Mouse (Mus musculus) lung, postnatal 14 days (tissue): ENCODE data around the gene Mien1.

ENCODE experiments used
- DNase-seq: peaks from one replicate; pipeline ENCODE4 v3.0.0; 2021

The Mien1 gene

DNA sequence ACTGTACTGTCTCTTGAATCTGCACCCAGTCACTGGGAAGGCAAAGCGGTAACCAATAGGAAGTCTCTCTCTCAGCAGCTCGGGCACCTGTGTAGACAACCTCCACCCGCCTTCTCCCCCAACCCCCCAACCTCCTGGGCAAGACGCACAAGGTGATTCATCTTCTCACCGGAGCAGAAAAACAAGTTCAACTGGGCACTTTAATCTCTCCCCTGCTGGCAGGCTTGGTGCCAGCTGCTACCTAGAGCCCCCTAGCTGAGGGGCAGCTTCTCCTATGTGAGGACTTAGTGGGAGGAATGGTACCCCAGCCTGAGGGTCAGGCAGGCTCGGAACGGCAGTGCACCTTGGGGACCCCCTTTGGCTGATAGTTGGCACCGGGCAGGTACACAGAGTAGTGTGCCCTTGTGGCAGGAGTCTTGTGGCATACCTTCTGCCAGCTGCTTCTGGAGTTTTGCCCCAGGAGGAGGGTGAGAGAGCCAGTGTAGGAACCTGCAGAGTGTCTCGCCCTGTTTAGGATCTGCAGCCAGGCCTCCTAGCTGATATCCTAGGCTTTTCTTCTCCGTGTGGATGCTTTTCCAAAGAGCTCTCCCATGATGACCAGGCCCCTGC lies 19.7 kb downstream of the Mien1 start:
- peak; percentile 44 for DNase-seq

DNA sequence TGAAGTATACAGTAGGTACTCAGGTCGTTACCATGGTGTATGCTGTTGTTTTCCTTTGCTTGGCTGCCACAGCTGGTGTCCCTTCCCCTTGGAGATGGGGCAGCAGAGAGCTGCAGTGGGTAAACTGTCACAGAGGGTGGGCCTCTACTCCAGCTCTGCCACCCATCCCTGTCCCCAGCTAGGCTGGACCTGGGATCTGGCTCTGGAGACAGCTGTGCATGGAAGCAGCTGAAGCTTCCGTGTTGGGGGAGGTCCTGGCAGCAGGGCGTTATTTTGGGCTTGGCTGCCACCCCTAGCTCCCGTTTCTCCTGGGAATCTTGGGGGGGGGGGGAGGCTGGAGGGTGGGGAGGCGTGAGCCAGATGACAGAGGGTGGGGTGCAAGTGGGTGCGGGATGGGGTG lies 20.5 kb downstream of the Mien1 start:
- DNase-seq = no peak

DNA sequence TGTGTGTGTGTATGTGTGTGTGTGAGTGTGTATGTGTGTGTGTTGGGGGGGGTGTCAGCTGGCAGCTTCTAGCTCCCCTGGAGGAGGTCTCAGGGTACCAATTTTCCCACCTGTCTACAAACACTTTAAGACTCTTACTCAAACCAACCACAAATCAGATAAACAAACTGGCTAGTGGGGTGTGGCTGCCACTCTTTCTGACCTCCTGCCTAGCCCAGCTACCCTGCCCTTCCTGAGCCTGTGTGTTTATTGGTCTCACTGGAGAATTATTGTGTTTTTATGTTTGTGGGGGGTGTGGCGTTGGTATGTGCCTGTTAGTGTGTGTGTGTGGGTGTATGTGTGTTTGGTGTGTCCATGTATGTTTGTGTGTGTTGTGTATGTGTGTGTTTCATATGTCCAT lies 21.7 kb downstream of the Mien1 start:
- DNase-seq = no peak

DNA sequence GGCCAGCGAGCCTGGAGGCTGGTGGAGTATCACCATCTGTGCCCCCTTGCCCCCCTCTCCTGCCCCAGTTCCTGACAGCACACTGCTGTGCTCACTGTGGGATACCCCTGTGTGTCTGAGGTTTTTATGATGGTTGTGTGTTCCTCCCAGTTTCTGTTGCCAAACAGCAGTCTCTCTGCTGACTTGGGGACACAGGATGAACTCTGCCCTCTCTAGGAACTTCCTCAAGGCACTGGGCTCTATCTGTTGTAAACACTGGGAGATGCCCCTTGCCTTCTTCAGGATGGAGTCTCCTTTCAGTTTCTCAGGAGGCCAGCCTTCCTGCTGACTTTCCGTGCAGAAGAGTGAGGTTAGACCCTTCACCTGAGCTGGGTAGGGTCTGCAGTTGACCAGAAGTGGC lies 24.6 kb downstream of the Mien1 start:
- no peak for DNase-seq

DNA sequence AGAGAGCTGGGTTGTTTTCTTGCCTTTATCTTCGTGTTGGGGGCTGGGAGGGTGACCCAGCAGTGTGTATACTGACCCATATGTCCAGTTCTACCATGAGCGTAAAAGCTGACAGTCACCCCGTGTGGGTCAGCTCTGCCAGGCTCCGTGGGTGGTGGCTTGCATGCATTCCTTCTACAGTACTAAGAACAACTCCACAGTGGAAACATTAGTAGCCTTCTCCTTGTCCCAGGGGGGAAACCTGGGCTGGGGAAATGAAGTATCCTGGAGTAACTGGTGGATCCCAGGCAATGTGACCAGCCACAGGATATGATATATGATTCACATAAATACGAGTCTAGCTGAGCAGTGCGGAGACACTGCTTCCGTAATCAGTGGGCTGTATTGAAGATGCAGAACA lies 25.1 kb downstream of the Mien1 start:
- DNase-seq = no peak

DNA sequence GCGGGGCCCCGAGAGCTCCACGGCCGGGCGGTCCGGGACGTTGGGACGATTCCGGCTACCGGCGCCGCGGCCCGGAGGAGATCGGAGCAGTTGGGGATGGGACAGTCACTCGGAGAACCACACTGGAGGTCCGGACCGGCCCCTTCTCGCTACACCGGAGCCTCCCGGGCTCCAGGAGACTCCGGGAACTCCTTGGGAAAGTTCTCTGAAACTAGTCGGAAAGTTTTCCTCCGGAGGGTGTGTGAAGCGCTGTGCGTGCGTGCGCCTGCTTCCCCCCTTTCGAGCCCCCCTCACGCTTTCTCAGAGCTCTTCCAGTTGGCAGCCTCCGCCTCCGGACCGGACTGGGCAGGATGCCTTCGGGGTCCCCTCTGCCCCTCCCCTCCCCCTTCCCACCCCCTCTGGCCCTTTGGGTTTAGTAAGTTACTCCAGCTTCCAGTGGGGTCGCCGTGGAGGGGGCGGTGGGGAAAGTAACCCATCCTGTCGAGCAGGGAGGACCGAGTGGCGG lies 25.9 kb downstream of the Mien1 start:
- peak; percentile 37 for DNase-seq

DNA sequence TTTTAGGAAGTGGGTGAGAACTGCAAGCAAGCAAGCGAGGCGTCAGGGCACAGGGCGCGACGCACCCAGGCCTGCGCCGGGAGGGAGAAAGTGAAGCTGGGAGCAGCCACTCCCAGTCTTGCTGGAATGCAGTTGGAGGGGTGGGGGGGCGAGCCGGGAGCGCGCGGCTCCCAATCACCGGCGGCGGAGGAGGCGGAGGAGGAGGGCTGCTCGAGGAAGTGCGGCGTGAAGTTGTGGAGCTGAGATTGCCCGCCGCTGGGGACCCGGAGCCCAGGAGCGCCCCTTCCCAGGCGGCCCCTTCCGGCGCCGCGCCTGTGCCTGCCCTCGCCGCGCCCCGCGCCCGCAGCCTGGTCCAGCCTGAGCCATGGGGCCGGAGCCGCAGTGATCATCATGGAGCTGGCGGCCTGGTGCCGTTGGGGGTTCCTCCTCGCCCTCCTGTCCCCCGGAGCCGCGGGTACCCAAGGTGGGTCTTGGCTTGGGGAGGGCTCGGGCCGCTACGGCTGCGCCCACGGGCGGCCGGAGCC lies 26.5 kb downstream of the Mien1 start, which contains the start of gene Erbb2:
Gene Erbb2, plus strand, starts transcription at position 198 of the 524 bp plus-strand sequence.
- peak; percentile 82 for DNase-seq

DNA sequence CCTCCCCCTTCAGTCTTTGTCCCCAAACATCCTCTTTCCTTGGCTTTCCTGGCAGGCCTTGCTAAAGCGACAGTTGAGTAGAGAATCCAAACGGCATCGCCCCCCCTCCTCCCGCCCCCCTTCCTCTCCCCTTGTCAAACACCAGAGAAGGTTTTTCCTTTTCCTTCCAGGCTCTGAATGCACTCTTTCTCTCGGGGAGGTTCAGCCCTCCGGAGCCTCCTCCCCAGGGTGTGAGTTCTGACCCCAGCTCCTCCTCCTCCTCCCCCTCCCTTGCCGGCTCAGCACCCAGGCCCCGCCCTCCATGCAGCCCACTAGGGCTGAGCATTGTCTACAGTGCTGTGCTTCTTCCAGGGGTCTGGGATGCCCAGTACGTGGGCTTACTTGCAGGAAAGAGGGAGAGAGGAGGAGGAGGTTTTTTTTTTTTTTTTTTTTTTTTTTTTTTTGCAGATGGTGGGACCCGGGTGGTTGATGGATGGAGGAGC lies 29.4 kb downstream of the Mien1 start:
- DNase-seq = peak; percentile 28

DNA sequence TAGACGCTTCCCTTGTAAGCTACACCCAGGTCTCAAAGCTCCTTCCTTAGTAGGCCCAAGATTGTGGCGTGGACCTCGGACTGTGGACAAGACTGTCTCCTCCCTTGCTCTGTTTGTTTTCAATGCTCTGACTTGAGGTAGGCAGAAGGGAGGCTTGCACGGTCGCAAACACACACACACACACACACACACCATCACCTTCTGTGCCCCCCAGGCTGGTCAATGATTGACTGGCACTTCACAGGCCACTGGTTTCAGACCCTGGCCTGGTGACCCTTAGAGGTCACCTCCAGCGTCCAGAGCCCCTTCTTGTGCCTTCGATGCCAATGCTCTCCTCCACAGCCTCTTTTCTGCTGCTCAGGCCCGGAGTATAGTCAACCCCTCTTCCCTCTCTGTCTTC lies 29.9 kb downstream of the Mien1 start:
- DNase-seq = no peak

DNA sequence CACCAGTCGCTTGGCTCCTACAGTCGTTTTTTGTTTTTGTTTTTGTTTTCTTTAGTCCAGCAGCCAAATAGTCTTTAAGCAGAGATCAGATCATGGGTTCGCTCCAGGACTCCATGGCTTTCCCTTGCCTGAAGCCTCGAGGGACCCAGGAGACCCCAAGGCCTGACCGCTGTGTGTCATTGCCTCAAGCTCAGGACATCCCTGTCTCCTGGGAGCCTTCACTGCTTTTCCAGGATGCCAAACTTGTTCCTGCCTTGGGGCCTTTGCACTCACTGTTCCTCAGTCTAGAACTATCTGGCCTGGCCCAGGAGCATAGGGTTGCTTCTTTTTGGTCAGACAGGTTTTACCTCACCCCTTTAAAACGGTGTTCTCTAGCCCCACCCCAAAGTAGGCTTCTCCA lies 32.2 kb downstream of the Mien1 start:
- no peak for DNase-seq

DNA sequence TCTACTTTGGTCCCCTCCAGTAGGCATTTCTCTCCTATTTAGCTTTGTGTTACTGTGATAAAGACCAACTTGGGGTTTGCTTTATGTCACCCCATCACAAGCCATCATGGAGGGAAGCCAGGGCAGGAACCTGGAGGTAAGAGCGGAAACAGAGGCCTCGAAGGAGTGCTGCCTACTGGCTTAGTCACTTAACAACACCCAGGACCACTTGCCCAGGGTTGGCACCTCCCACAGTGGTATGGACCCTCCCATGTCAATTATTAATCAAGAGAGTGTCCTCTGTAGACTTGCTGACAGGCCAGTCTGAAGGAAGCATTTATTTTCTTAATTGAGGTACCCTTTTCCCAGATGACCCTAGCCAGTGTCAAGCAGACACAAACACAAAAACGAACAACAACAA lies 38.0 kb downstream of the Mien1 start:
- no peak for DNase-seq

DNA sequence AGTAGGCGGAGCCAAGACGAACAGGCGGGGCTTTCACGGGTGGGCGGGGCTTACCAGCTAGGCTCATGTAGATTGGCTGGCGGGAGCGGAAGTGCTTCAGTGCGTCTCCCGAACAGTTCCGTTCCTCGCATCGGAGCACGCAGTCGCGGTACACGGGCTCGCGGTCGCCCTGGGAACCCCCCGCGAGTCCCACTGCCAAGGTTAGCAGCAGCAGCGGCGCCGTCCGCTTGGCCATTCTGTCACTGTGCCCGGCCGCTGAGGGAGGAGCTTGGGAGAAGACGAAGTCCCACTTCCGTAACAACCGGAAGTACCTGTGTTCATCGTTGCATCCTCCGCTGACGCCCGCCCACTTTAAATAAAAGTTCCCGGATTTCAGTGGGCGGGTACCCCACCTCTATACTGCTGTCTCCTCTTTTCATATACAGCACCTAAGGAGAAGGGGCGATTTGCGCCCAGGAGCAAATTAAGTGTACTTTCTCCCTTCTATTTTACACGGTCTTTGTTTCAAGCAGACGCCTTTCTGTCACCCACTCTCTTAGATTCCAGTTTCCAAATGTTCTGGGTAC lies 38.5 kb downstream of the Mien1 start, which contains the start of gene Pgap3:
Gene Pgap3, minus strand, starts transcription at position 330 of the 566 bp plus-strand sequence.
- peak; percentile 86 for DNase-seq

DNA sequence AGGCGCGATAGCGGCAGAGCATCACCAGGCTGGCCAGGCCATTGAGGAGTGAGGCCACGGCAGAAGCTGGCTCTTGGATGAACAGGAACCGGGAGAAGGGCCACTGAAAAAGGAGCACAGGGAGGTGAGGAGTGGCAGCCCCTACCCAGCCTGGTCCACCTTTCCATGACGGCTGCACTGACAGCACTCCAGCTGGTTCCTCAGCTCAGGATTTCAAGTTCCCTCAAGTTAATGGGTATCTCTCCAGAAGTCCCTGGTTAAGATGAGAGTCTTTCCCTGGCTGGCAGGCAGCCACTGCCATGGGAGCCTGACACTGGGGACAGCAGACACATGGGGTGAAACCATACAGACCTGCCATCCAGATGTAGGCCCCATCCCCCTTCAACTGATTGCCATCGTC lies 40.8 kb downstream of the Mien1 start:
- DNase-seq = no peak

DNA sequence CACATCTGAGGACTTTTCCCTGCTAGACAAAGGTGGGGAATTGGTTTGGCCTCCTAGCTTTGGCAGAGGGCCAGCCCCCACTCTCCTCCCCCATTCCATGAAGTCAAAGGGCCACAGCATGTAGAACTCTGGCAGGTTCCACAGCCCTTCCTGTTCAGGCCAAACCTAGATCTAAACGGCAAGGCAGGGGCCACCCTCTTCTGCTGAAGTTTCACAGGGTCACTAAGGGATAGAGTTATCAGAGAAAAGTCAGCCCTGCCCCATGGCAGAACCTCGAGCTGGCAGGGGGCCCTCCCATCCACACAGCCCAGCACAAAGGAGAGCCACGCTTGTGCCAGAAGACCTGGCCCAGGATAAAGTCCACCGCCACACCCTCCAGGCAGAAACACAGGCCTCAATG lies 43.8 kb downstream of the Mien1 start:
- DNase-seq = no peak

DNA sequence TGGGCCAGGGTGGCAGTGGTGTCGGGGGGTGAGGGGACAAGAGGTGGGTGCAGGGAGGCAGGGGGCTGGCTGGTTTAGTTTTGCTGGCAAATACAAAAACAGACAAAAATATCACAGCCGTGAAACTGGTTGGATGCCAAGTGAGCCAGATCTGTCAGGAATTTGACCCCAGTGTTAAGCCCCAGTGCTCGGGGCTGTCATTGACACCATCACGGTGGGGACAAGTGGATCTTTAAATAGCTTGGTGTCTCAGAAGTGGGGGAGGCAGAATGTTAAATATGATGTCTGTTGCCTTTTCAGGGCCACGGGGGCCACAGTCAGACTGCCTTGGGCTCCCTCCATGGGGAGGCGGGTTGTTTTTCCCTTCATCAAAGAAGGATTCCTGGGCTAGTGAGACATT lies 44.5 kb downstream of the Mien1 start:
- no peak for DNase-seq

DNA sequence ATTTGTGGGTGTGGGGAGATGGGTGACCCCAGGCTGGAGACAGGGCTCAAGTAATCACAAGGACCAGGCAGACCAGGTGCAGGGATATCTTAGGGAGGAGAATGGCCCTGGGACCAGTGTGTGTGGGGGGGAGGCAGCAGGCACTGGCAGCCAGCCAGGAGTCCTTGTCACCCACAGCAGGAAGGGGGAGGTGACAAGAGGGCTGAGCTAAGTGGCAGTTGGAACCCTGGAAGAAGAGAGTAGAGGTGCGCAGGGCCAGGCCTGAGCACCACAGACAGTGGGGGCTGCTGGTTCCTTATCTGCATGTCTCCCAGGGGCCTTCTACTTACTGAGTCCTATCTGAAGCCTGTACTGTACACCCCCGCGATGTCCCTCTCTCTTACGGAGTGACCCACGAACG lies 45.5 kb downstream of the Mien1 start:
- peak; percentile 69 for DNase-seq

DNA sequence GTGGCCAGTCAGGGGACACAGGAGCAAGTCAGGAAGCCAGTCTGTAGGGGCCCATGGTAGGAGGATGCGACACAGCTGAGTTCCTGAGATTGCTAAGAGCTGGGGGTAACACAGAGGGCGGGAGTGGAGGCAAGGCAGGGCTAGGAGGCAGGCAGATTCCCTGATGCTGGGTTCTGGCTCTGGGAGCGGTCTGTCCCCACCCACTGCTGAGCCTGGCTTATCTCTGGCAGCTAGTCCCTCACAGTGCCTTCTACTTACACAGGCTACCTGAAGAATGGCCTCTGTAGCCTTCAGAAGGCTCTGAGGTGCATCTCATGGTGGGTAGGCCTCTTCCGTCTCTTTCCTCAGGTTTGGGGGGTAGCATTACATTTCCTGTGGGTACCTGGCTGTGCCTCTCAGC lies 46.1 kb downstream of the Mien1 start:
- DNase-seq = no peak

DNA sequence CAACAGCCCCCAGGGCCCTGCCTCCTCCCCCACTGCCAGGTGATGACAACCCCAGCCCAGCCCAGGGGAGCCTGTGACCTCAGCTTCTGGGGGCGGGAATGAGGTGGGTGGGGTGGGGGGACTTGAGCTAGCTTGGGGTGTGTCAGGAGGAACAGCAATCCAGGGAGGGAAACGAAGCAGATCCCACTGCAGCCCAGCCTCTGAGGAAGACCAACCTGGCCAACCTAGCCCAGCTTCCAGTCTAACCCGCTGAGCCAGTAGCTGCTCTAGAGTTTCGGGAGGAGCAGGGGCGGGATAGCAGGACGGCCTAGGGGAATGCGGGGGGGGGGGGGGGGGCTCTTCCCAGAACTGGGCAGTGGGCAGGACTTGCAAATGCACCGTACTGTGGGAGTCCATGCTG lies 46.8 kb downstream of the Mien1 start:
- DNase-seq = no peak

DNA sequence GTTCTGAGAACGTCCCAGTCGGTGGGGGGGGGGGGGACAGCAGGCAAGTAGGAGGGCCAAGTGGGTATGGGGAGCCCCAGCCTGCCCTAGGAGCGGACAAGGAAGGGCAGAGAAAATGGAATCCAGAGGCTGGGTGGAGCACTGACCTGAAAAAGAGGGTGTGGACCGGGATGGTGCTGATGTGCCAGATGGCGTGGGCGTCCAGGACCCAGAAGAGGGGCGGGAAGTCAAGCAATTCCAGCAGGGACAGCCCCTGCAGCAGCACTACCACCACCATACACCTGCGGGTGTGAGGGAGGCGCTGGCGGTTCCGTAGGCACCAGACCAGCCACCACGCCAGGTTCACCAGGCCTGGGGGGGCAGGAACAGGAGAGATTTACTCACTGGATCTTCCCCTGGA lies 48.6 kb downstream of the Mien1 start:
- no peak for DNase-seq

DNA sequence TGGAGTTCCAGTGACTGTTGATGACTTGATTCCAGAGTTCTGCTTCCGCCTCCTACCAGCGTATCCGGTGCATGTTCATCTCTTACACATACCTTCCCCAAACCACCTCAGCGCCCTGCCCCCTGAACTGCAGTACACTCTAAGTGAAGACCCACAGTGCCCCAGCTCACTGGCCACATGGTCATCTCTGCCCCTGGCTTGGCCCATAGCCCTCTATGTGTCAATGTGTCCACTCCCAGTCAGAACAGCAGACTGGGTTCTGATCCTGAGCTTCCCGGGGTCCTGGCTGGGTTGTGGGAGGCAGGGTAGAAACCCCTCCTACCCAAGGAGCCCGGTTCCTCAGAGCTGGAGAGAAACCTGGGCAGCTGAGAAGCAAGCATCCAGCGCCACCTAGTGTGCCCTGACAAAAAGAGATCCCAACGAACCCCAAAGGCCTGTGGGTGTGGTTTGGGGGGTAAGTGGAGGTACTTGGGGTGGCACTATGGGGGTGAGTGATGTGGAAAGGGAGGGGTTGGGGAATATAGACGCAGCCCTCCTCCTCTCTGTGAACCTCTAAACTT lies 49.5 kb downstream of the Mien1 start:
- peak; percentile 71 for DNase-seq

DNA sequence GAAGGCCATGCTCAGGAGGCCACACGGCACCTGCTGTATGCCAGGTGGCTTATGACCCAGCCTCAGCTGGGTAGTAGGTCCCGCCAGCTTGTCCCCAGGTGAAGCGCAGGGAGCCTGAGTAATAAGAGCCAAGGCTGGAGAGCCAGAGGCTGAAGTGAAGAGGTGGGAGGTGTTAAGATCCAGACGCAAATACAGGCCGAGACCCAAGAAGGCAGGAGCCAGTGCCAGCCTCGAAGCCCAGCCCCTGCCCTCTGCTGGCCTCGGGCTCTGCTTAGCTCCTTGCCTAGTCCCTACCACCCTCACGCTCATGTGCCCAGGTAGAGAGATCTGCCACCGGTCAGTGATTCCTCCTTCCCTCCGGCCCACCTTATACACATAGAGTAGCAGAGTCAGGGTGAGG lies 50.5 kb downstream of the Mien1 start:
- DNase-seq = no peak
